Mouse (Mus musculus) ovary, postnatal 14 days (tissue): ENCODE data around the gene Prkab2.

Experiments
- DNase-seq: peaks from one replicate; pipeline ENCODE4 v3.0.0; 2022; ENCODE audit warnings: low spot score

Prkab2 gene

GRCm38 (mm10) chr3:97693806-97694205, 35.8 kb downstream of the Prkab2 start:
- DNase-seq, result no peak

GRCm38 (mm10) chr3:97696866-97697265, 38.9 kb downstream of the Prkab2 start:
- no peak for DNase-seq

GRCm38 (mm10) chr3:97697291-97697690, 39.3 kb downstream of the Prkab2 start:
- DNase-seq, result no peak

- no peak for DNase-seq
Observed at GRCm38 (mm10) chr3:97699061-97699460, 41.1 kb downstream of the Prkab2 start.

GRCm38 (mm10) chr3:97701198-97701597, 43.2 kb downstream of the Prkab2 start:
- no peak for DNase-seq

GRCm38 (mm10) chr3:97702448-97703080, 44.6 kb downstream of the Prkab2 start:
- no peak for DNase-seq

GRCm38 (mm10) chr3:97705508-97705907, 47.5 kb downstream of the Prkab2 start:
- no peak for DNase-seq

GRCm38 (mm10) chr3:97706561-97706960, 48.6 kb downstream of the Prkab2 start:
- no peak for DNase-seq

- DNase-seq, result no peak
Observed at GRCm38 (mm10) chr3:97710134-97710533, 52.1 kb downstream of the Prkab2 start.

GRCm38 (mm10) chr3:97710881-97711280, 52.9 kb downstream of the Prkab2 start:
- DNase-seq, result no peak

- no peak for DNase-seq
Observed at GRCm38 (mm10) chr3:97715922-97716321, 57.9 kb downstream of the Prkab2 start.

GRCm38 (mm10) chr3:97719116-97719515, 61.1 kb downstream of the Prkab2 start:
- no peak for DNase-seq
